Mouse (Mus musculus): ENCODE measurements around the gene Traf1. TPM values are rescaled to one million over a fixed set of nuclear protein-coding genes. Genes with fewer than 3 reads are reported as not detected.

The Traf1 gene
- total RNA-seq, 2 experiments from 2014 or later: 1.0 to 1.7 TPM

- intact Hi-C loops (cut with DNase I; ENCODE audit: low total_unique reads): no loop called here
- no peak for DNase-seq
Observed at GRCm38 (mm10) chr2:34946046-34946445, 15.5 kb downstream of the Traf1 start.

GRCm38 (mm10) chr2:34945580-34945979 lies 16.0 kb downstream of the Traf1 start:
- no peak for DNase-seq
- intact Hi-C loops (cut with DNase I; ENCODE audit: low total_unique reads): no loop called here

- DNase-seq: peak; percentile 58
- intact Hi-C loops (cut with DNase I; ENCODE audit: low total_unique reads): no loop called here
Observed at GRCm38 (mm10) chr2:34944761-34945160, 16.8 kb downstream of the Traf1 start.

- DNase-seq: no peak
- intact Hi-C loops (cut with DNase I; ENCODE audit: low total_unique reads): no loop called here
Observed at GRCm38 (mm10) chr2:34943556-34944120, 17.9 kb downstream of the Traf1 start.

GRCm38 (mm10) chr2:34941061-34941675 lies 20.4 kb downstream of the Traf1 start:
- intact Hi-C loops (cut with DNase I; ENCODE audit: low total_unique reads): no loop called here
- DNase-seq: no peak

GRCm38 (mm10) chr2:34940246-34940645 lies 21.3 kb downstream of the Traf1 start:
- no peak for DNase-seq
- intact Hi-C loops (cut with DNase I; ENCODE audit: low total_unique reads): no loop called here

- DNase-seq: peak; percentile 27
- intact Hi-C loops (cut with DNase I; ENCODE audit: low total_unique reads): no loop called here
Observed at GRCm38 (mm10) chr2:34938269-34939208, 23.0 kb downstream of the Traf1 start.

- intact Hi-C loops (cut with DNase I; ENCODE audit: low total_unique reads): no loop called here
- no peak for DNase-seq
Observed at GRCm38 (mm10) chr2:34937460-34937859, 24.1 kb downstream of the Traf1 start.

- no peak for DNase-seq
- intact Hi-C loops (cut with DNase I; ENCODE audit: low total_unique reads): no loop called here
Observed at GRCm38 (mm10) chr2:34927320-34927719, 34.3 kb downstream of the Traf1 start.

- intact Hi-C loops (cut with DNase I; ENCODE audit: low total_unique reads): no loop called here
- DNase-seq: no peak
Observed at GRCm38 (mm10) chr2:34922729-34923128, 38.8 kb downstream of the Traf1 start.

- intact Hi-C loops (cut with DNase I; ENCODE audit: low total_unique reads): no loop called here
- DNase-seq: no peak
Observed at GRCm38 (mm10) chr2:34920144-34920543, 41.4 kb downstream of the Traf1 start.

GRCm38 (mm10) chr2:34915103-34915502 lies 46.5 kb downstream of the Traf1 start:
- intact Hi-C loops (cut with DNase I; ENCODE audit: low total_unique reads): no loop called here
- DNase-seq: no peak

- intact Hi-C loops (cut with DNase I; ENCODE audit: low total_unique reads): no loop called here
- DNase-seq: no peak
Observed at GRCm38 (mm10) chr2:34914823-34915082, 46.8 kb downstream of the Traf1 start.

- peak; percentile 26 for DNase-seq
- intact Hi-C loops (cut with DNase I; ENCODE audit: low total_unique reads): no loop called here
Observed at GRCm38 (mm10) chr2:34914069-34914822, 47.3 kb downstream of the Traf1 start.

- peak; percentile 51 for DNase-seq
- intact Hi-C loops (cut with DNase I; ENCODE audit: low total_unique reads): no loop called here
Observed at GRCm38 (mm10) chr2:34913218-34914068, 48.1 kb downstream of the Traf1 start, which contains the start of gene Phf19. Gene Phf19, minus strand, starts transcription at chr2:34914026.

- DNase-seq: no peak
- intact Hi-C loops (cut with DNase I; ENCODE audit: low total_unique reads): no loop called here
Observed at GRCm38 (mm10) chr2:34912613-34913012, 49.0 kb downstream of the Traf1 start.

- intact Hi-C loops (cut with DNase I; ENCODE audit: low total_unique reads): no loop called here
- DNase-seq: no peak
Observed at GRCm38 (mm10) chr2:34911871-34912270, 49.7 kb downstream of the Traf1 start.

GRCm38 (mm10) chr2:34909719-34910118 lies 51.9 kb downstream of the Traf1 start:
- intact Hi-C loops (cut with DNase I; ENCODE audit: low total_unique reads): no loop called here
- DNase-seq: no peak

Data from gastrocnemius, postnatal 14 days (tissue).